Mouse (Mus musculus): ENCODE data around the gene Dennd5b.
"Not testable (repeated sequence)": the region's sequence is repeated elsewhere in the genome, so short reads cannot be mapped to it uniquely, and the experiment has no call there.

The Dennd5b gene

DNA sequence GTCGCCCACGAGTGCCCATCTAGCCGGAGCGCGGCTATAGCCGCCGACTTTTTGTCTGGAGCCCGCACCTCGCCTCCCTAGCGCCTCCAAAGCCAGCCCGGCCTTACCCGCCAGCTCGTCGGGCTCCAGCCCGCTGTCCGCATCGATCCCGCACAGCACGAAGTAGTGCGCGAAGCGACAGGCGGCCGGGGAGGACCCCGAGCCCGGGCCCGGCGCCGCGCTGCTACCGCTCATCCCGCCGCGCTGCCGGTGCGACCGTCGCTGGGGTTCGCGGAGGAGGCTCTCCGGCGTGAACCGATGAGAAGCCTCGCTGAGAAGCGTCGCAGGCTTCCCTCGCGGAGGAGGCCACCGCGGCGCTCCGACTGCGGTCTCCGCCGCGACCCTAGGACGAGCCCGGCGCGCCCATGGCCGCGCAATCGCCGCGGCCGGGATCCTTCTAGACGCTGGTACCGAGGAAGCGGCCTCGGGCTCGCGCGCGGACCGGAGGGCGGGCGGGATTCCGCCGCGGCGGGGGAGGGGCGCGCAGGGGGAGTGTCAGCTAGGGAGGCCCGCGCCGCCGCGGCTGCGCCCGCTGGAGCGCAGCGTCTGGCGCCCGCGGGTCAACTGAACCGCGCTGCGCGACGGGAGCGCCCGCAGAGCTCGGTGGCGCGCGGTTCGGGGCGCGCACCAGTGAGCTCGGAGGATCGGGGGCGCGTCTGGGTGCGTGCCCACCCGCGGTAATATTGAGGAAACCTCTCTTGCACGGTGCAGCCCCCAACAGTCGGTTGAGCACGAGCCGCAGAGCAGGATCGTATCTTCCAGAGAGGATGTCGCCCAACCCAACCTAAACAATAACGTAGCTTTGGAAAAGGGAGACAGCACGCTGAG is at the start of gene Dennd5b:
Gene Dennd5b (minus strand): TSS at position 605 of the 867 bp plus-strand sequence.
- no peak for DNase-seq (ENCODE audit: low read depth)

DNA sequence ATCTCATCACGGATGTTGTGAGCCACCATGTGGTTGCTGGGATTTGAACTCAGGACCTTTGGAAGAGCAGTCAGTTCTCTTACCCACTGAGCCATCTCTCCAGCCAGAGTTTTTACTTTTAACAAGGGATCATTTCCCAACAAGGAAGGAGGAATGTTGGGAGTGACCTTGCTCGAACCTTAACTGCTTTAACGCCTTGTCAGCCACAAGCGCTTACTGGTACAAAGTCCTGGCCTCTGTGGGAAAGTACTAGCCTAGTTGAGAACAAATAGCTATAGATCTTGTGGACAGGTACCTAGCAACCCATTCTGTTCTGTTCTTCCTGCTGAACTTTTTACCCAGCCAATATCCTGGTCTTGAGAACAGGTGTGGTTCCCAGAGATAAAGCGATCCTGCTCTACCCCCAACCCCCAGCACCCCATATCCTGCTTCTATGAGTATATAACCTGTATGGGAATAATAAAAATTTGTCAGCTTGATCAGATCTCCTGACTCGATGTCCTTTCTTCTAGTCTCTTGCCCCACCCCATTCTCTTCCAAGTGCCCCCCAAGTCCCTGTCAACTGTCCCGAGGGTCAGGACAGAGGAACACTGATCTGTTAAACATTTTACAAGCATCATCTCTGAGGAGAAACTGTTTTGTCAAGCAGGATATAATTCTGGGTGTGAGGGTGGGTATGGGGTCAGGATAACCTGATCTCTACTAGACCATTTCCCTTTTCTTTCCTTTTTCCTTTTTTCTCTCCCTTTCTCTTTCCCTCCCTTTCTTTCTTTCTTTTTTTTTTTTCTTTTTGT is 47.2 kb upstream of the Dennd5b start:
- no peak for DNase-seq (ENCODE audit: low read depth)

DNA sequence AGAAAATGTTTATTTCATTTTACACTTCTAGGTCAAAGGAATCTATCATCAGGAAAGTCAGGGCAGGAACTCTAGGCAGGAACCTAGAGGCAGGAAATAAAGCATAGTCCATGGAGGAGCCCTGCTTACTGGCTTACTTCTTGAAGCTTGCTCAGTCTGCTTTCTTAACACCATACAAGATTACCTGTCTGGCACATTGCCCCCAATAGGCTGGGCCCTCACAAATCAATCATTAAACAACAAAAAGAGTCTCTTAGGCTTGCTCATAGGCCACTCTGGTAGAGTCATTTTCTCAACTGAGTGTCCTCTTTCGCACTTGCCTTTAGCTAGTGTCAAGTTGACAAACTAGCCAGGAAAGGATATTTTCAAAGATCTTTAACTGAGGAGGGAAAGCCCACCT is 43.7 kb upstream of the Dennd5b start:
- DNase-seq (ENCODE audit: low read depth) = no peak

DNA sequence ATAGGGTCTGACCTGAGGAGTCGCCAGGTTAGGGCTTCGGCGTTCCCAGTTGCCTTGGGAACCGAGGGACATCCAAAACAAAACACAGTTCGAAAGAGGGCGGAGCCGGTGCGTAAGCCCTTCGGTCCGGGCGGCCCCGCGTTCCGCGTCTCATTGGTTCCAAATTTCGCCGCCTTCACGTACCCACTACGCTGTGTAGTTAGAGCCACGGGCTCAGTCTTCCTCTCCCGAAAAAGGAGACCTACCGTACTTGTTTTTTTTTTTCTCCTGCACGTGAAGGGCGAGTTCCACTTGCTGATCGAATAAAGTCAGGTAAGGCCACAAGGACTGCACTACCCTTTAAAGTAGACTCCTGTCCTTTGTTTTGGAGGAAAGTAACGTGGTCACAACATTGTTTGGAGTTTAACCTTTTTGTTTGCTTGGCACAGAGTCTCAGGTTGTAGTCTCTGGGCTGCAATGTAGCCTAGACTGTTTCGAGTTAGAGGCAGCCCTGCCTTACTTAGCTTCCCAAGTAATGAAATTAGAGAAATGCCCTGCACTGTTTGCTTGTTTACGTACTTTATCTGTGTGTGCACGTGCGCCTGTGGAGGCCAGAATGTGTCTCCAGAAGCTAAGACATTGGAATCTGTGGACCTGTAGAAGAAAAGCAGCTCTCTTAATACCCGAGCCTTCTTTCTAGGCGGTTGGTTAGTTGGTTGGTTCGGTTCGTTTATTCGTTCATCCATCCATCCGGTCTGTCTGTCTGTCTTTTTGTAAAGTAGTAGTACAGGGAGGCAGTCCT is 40.1 kb upstream of the Dennd5b start:
- peak; percentile 73 for DNase-seq (ENCODE audit: low read depth)

DNA sequence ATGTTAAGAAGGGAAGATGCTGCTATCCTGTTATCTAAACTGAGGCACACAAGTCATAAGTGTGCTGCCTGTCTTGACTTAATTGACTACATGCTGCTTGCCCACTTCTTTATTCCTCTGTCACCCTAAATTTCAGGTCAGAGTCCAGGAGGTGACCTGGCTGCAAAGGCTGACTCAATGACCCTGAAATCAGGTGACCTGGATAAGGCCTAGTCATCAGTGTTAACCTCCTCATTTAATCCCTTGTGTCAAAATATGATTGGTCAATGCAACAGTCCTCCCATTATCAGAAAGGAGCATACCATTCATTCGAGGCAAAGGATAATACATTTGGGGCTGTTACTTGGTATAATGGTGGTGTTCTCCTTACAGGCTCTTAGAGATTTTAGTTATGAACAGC is 38.0 kb upstream of the Dennd5b start, which contains the start of gene Etfbkmt:
Gene Etfbkmt (plus strand): TSS at position 379 of the 400 bp plus-strand sequence.
- no peak for DNase-seq (ENCODE audit: low read depth)

DNA sequence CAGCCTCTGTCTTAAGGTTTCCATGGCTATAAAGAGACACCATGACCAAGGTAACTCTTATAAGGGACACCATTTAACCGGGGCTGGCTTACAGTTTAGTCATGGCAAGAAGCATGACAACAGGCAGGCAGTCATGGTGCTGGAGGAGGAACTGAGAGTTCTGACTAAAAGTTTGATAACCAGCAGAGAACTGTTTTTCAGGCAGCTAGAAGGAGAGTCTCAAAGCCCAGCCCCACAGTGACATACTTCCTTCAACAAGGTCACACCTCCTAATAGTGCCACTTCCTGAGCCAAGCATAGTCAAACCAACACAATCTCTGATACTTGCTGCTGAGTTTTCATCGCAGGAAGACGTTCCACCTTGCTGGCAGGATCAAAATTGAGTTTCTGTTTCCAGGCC is 37.5 kb upstream of the Dennd5b start:
- DNase-seq (ENCODE audit: low read depth) = no peak

DNA sequence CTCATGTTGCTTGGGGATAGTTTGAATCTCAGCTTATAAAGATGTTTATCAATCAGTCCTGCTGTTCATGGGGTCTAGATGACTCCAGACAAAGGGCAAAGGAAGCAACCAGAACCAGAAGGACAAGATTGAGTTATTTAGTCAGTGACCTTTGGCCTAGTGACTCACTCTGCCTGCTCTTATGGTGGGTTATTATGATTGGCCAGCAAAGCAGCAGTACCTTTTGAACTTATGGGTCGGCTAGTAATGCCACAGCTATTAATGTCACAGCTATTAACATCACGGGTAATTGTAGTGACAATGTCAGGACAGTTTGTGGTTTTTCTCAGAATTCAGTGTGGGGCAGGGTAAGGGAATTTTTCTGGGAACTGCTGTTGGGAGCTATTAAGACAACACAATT is 36.5 kb upstream of the Dennd5b start:
- no peak for DNase-seq (ENCODE audit: low read depth)

DNA sequence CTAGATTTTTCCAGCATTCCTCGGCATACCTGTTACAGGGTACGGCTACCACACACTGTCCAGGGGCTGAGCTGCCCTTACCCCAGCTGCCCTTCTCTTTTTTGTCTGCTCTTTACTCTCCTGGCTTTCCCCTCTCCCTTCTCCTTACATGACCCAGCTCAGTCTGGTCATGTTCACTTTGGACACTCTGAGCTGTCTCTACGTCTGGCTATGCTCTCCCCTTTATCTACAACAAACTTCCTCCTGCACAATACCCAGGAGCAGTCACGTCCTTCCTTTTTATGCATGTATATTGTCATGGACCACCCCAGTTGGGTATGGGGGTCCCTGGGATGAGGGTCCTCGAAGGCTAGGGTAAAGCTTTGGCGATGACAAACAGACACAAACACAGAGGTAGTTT is 34.2 kb upstream of the Dennd5b start:
- no peak for DNase-seq (ENCODE audit: low read depth)

DNA sequence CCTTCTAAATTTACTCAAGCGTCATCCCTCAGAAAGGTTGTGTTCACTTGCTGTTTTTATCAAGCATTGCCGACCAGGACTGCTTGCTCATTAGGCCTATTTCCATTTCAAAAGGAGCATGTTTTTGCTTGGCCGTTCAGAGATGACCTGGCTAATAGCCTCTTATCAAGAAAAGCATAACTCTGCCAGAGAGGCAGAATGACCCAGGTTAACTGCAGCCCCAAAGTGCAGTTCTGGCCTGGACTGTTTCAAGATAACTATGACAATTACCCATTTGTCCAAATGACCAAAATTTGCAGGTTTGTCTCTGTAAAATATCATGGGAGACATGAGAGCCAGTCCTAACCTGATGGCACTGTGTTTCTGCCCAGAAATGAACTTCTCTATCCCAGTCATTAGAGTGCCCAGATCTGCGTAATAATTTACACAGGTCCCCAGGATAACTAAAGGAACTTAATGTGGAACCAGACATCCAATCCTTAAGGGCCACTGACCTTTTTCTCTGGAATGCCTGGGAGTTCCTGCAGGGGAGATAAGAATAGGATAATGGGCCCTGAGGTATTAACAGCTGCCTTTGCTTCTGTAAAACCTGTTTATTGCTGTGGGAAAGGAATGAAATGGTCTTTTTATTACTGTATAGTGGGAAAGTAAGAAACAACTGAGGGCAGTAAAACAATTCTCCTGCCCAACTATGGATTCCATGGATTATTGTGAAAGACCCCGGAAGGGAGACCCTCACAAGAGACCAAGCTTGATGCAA is 33.1 kb upstream of the Dennd5b start:
- DNase-seq (ENCODE audit: low read depth) = no peak

DNA sequence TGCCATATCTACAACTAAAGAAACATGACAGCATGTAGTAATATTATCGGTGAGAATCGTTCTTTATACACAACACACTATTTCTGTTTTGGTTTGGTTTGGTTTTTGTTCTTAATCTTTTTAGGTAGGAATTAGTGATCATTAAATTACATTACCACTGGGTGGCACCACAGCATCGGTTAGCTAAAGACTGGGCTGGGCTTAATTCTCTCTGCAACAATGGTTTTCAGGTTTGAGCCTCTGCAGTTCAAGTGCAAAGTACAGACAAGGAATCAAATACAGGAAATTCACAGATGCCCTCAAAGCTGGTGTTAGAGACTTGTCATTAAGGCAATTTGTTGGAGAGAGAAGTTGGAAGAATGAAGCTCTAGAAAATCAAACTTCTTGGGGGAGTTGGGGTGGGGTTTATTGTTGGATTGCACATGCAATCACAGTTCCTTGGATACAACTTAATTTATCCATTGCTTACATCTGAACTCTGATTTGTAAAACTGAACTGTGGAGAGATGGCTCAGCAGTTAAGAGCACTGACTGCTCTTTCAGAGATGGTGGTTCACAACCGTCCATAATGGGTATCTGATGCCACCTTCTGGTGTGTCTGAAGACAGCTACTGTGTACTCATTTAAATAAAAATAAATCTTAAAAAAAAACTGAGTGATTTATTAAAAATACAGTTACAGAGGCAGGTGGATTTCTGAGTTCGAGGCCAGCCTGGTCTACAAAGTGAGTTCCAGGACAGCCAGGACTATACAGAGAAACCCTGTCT is 31.0 kb upstream of the Dennd5b start:
- peak; percentile 60 for DNase-seq (ENCODE audit: low read depth)

DNA sequence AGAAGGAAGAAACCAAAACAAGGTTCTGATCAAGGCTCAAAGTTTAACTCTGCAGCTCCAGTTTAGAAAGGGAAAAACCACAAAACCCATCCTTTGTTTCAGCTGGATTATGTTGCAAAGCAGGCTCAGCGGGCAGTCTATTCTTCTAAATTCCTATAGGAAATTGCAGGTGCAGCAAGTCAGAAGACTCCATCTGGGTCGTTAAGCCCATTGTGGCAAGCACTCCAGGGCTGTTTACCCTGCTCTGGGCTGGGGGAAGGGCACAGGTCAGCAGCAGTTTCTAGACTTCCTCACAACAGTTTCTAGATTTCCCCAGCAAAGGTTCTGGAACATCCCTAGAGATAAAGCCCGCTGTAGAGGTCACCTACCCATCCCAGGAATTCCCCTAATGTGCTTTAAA is 29.6 kb upstream of the Dennd5b start:
- DNase-seq (ENCODE audit: low read depth) = no peak

DNA sequence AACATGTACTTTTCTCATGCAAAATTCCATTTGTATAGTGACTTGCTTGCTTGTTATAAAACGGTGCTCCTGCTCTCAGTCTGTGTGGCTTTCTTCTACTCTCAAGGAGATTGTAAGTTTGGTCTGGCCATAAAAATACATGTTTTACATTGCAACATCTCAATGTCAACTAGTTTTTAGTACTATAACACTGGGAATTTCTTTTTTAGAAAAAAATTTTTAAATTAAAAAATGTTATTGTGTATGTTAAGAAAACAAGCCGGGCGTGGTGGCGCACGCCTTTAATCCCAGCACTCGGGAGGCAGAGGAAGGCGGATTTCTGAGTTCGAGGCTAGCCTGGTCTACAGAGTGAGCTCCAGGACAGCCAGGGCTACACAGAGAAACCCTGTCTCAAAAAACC is 28.4 kb upstream of the Dennd5b start, which contains the start of gene Gm10203:
Gene Gm10203 (plus strand): TSS at position 301 of the 400 bp plus-strand sequence.
- DNase-seq (ENCODE audit: low read depth) = not testable (repeated sequence)

DNA sequence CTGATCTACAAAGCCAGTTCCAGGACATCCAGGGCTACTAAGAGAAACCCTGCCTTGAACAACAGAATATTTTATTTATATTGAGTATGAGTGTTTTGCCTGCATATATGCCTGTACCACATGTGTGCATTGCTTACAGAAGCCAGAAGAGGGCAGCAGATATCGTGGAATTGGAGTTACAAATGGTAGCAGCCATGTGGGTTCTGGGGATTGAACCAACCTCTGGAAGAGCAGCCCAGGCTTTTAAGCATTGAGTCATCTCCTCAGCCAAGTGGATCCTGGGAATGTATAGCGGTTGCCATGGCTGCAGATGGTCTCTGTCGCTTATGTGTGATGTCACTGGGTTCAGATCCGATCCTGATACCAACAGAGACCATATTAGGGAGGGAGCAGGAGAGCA is 25.2 kb upstream of the Dennd5b start:
- DNase-seq (ENCODE audit: low read depth) = no peak

DNA sequence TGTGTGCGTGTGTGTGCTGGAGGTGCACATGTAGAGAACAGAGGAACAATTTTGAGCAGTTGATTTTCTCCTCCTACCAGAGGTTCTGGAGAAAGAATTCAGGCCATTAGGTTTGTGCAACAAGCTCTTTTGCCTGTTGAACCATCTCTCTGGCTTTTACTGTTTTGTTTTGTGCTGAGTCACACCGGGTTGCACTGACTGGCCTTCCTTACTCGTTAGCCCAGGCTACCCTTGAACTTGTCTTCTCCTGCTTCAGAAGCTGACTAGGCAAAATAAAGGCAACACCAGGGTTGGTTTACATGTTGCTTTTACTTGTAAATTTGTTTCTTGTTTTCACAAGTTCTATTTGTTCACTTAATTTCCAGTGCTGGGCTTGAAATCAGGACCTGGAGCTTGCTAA is 21.6 kb upstream of the Dennd5b start:
- no peak for DNase-seq (ENCODE audit: low read depth)

DNA sequence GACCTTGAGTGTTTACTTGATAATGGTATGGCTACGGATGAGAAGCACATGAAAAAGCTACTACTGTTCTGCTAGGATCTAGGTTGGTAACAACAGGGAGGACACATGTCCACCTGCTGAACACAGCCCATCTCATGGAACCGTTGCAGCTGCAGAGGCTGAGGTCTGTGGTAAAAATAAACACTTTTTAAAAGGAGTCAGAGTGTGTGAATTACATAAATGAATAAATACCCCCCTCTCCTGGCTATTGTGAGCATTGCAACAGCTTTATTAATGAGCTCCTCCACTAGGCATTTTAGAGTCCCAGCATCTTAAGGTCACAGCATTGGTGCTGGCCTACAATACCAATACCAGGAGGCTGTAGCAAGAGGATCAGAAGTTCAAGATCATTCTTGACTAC is 18.4 kb upstream of the Dennd5b start:
- no peak for DNase-seq (ENCODE audit: low read depth)

DNA sequence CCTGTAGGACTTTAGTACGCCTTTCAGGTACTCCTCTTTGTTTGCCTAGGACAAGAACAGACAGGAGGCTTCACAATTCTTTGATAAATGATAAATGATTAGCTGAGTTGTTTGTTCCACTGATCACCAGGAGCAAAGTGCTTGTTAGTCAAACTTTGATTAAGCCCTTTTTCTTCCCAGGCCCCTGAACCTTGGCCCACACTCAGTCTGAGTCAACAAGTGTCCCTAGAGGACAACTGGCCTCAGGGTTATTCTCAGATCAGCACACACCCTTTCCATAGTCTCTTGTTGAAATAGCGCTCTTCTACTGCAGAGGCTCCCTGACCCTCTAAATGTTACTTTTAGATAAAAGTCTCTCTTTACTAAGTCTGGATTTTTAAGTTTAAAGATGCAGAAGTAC is 17.5 kb upstream of the Dennd5b start:
- DNase-seq (ENCODE audit: low read depth) = no peak

DNA sequence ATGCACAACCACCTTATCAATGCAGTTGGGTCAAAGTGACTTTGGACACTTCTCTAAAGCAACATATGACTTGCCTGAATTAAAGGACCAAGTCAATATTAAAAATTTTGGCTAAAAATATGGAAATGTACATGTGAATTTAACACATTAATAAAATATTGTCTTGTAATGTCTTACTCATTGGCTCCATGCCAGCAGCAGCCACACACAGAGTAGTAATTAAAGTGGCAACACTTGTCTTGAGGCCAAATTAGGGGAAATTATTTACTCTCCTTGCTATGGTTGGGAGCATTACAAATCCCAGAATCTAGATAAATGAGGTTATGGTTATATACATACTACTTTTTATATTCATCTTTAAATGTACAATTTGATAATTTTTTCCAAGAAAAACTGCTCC is 15.5 kb upstream of the Dennd5b start:
- DNase-seq (ENCODE audit: low read depth) = no peak

DNA sequence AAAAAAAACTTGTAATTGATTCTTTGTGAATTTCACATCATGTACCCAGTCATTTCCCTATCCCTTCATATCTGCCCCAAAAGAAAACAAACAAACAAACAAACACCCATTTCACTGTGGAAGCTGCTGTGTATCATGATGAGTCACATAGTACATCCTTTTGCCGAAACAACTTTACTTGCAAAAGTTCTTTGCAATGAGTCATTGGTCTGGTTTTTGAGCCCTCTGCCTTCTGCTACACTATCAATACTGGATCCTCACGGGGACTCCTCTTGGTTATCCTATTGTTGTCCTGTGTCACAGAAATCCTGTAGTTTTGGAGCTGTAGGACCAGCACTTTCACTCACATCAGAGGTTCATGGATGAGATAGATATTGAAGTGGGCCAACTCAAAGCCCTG is 7.4 kb upstream of the Dennd5b start:
- no peak for DNase-seq (ENCODE audit: low read depth)

DNA sequence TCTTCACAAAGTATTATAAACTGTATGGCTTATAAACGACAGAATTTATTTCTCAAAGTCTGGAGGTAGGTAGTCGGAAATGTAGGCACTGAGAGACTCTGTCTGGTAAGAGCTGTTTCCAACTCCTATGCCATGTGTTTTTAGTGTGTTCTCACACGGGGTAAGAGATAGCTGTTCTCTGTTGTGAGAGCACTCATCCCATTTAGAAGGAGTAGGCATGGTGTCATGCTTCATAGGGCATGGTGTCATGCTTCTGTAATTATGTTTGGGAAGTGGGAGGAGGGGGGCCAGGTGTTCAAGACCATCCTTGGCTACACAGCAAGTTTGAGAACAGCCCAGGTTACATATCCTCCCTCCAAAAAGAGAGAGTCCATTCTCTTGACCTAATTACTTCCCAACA is 6.1 kb upstream of the Dennd5b start:
- DNase-seq (ENCODE audit: low read depth) = no peak

DNA sequence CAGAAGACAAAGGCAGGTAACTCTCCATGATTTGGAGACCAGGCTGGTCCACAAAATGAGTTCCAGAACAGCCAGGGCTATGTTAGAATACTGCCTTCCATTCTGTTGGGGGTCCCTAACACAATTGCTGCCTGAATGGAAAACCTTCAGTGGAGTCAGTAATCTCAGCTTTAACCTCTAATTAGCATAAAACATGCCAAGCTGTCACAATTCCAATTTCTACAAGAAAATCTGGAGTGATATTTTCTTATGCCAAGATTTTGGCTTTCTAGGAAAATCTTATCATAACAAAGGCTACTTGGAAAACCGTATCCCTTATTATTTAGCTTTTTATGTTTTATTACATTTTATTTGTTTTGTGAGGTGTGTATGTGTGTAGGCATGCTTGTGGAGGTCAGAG is 2.0 kb upstream of the Dennd5b start:
- DNase-seq (ENCODE audit: low read depth) = no peak

DNA sequence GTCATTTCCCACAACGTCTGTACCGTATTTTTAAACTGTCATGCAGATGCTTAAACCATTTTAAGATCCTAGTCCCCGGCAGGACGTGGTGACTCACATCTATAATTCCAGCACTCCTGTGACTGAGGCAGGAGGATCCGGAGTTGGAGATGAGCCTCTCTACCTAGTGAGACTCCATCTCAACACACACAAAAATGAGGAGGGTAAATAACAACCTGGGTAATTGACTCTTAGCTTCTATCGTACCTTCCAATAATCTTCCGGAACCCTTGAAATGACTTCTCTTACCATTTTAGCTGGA is 413 bp upstream of the Dennd5b start:
- no peak for DNase-seq (ENCODE audit: low read depth)
